8 mouse cellular contexts compared by ENCODE assay signal in genomic region chr15:98568256-98569033, GRCm38 (mm10). TPM values are rescaled to one million over a fixed set of nuclear protein-coding genes. Genes with fewer than 3 reads are reported as not detected.
DNase-seq lines count a peak whose midpoint lies in the region; ATAC-seq and TF ChIP-seq lines count a peak whose summit lies in the region.

No protein-coding gene starts in this region.

- 0 out of 2 replicates have a peak, but pooled peaks have one; percentile 22 for ATAC-seq in hindbrain, embryonic 12.5 days (ENCODE audit: low FRiP score)
- no peak for ATAC-seq in lung, postnatal 0 days
- no peak for ATAC-seq in frontal cortex, adult (ENCODE audit: low TSS enrichment)

- peak overlapping the region; percentile 88 for H3K9ac ChIP-seq in hindbrain, embryonic 12.5 days
- H3K9ac ChIP-seq in lung, postnatal 0 days (replicated peaks; ENCODE audit: low read depth): peak overlapping the region; percentile 77

- peaks cover 12% of the 10 kb centered on the region for H3K36me3 ChIP-seq in heart, embryonic 10.5 days
- peaks cover 3% of the 10 kb centered on the region for H3K36me3 ChIP-seq in hindbrain, embryonic 12.5 days
- no peaks in the 10 kb centered on the region for H3K36me3 ChIP-seq in lung, postnatal 0 days (ENCODE audit: insufficient read depth, low read length)

- H3K27ac ChIP-seq in heart, embryonic 10.5 days: peak overlapping the region; percentile 95
- peak overlapping the region; percentile 94 for H3K27ac ChIP-seq in hindbrain, embryonic 12.5 days
- H3K27ac ChIP-seq in lung, postnatal 0 days (ENCODE audit: low read length): peak overlapping the region; percentile 95

- H3K9me3 ChIP-seq in heart, embryonic 10.5 days: no peaks in the 10 kb centered on the region
- H3K9me3 ChIP-seq in hindbrain, embryonic 12.5 days (replicated peaks): no peaks in the 10 kb centered on the region
- H3K9me3 ChIP-seq in lung, postnatal 0 days (ENCODE audit: low read length): no peaks in the 10 kb centered on the region

- DNase-seq in heart, embryonic 10.5 days (ENCODE audit: low spot score): peak; percentile 75
- DNase-seq in heart, postnatal 4 days: no peak
- peak; percentile 22 for DNase-seq in CD4-positive helper T cell, adult 2 months (ENCODE audit: low read depth, low spot score)
- DNase-seq in cerebellum, adult 9-10 months: peak; percentile 58
- DNase-seq in lung, postnatal 0 days (ENCODE audit: low spot score): peak; percentile 49
- DNase-seq in yolk sac, embryonic 10.5 days (ENCODE audit: low spot score): peak; percentile 90

- TF ChIP-seq EP300 in lung, postnatal 0 days (IDR thresholded peaks at IDR 0.05): no peak

- peak overlapping the region; percentile 96 for H3K4me3 ChIP-seq in heart, embryonic 10.5 days
- H3K4me3 ChIP-seq in hindbrain, embryonic 12.5 days: peak overlapping the region; percentile 69
- peak overlapping the region; percentile 88 for H3K4me3 ChIP-seq in lung, postnatal 0 days (ENCODE audit: low read depth, low read length)

- H3K27me3 ChIP-seq in heart, embryonic 10.5 days (ENCODE audit: insufficient read depth, poor library complexity, severe bottlenecking): no peaks in the 10 kb centered on the region
- no peaks in the 10 kb centered on the region for H3K27me3 ChIP-seq in hindbrain, embryonic 12.5 days
- no peaks in the 10 kb centered on the region for H3K27me3 ChIP-seq in lung, postnatal 0 days (replicated peaks; ENCODE audit: insufficient read depth, low read length)

- WGBS in heart, embryonic 10.5 days: 8% methylated on average over 22 of the region's 22 CpGs
- WGBS in hindbrain, embryonic 12.5 days: 13% methylated on average over 22 of the region's 22 CpGs
- 6% methylated on average over 22 of the region's 22 CpGs for WGBS in lung, postnatal 0 days

- H3K4me1 ChIP-seq in heart, embryonic 10.5 days: peaks cover 23% of the 10 kb centered on the region
- peaks cover 29% of the 10 kb centered on the region for H3K4me1 ChIP-seq in hindbrain, embryonic 12.5 days
- H3K4me1 ChIP-seq in lung, postnatal 0 days (ENCODE audit: insufficient read depth, low read depth, low read length): peaks cover 11% of the 10 kb centered on the region; the same call in 1 of the 2 replicates

- no peak for TF ChIP-seq CTCF in lung, postnatal 0 days (IDR thresholded peaks at IDR 0.05)

- H3K4me2 ChIP-seq in hindbrain, embryonic 12.5 days (replicated peaks): peak overlapping the region; percentile 74
- H3K4me2 ChIP-seq in lung, postnatal 0 days (replicated peaks; ENCODE audit: low read depth, low read length): peak overlapping the region; percentile 74

RNA-seq across cellular contexts. Expression of gene Ccnt1, which starts 2.3 kb away (rescaled TPM):
- polyA plus RNA-seq in heart, embryonic 10.5 days (2016; fragmentation: Nextera tagmentation; extraction: Ambion mirVana): 42.8 and 53.0 TPM in 2 replicates
- 10 to 100 TPM; 33.8 to 34.1 TPM for total RNA-seq in heart, postnatal 4 days (2021)
- 63.2 and 65.5 TPM in 2 replicates for polyA plus RNA-seq in hindbrain, embryonic 12.5 days (2016; fragmentation: Nextera tagmentation; extraction: Ambion mirVana)
- polyA plus RNA-seq in lung, postnatal 0 days (2015; fragmentation: Nextera tagmentation; extraction: Ambion mirVana): 31.0 and 32.2 TPM in 2 replicates

RNA-seq across cellular contexts. Expression of gene 4930415O20Rik, which starts 2.4 kb away (rescaled TPM):
- 0.43 TPM in 1 of 2 replicates, not detected in the other for polyA plus RNA-seq in heart, embryonic 10.5 days (2016; fragmentation: Nextera tagmentation; extraction: Ambion mirVana)
- total RNA-seq in heart, postnatal 4 days (2021): not detected
- polyA plus RNA-seq in hindbrain, embryonic 12.5 days (2016; fragmentation: Nextera tagmentation; extraction: Ambion mirVana): 0.43 and 0.46 TPM in 2 replicates
- polyA plus RNA-seq in lung, postnatal 0 days (2015; fragmentation: Nextera tagmentation; extraction: Ambion mirVana): 0.31 TPM in 1 of 2 replicates, not detected in the other

RNA-seq across cellular contexts. Expression of gene Kansl2, which starts 34.4 kb away (rescaled TPM):
- 91.7 and 127 TPM in 2 replicates for polyA plus RNA-seq in heart, embryonic 10.5 days (2016; fragmentation: Nextera tagmentation; extraction: Ambion mirVana)
- 10 to 100 TPM; 88.8 to 93.8 TPM for total RNA-seq in heart, postnatal 4 days (2021)
- 166 and 167 TPM in 2 replicates for polyA plus RNA-seq in hindbrain, embryonic 12.5 days (2016; fragmentation: Nextera tagmentation; extraction: Ambion mirVana)
- 50.4 and 56.0 TPM in 2 replicates for polyA plus RNA-seq in lung, postnatal 0 days (2015; fragmentation: Nextera tagmentation; extraction: Ambion mirVana)

RNA-seq across cellular contexts. Expression of gene Adcy6, which starts 41.4 kb away (rescaled TPM):
- 25.5 and 33.5 TPM in 2 replicates for polyA plus RNA-seq in heart, embryonic 10.5 days (2016; fragmentation: Nextera tagmentation; extraction: Ambion mirVana)
- total RNA-seq in heart, postnatal 4 days (2021): 100 to 1,000 TPM; 141 to 152 TPM
- 15.9 and 18.6 TPM in 2 replicates for polyA plus RNA-seq in hindbrain, embryonic 12.5 days (2016; fragmentation: Nextera tagmentation; extraction: Ambion mirVana)
- 9.2 and 12.1 TPM in 2 replicates for polyA plus RNA-seq in lung, postnatal 0 days (2015; fragmentation: Nextera tagmentation; extraction: Ambion mirVana)
